Mouse (Mus musculus): ENCODE measurements at regions not wholly inside any gene's neighbourhood (a gene's known extent, or its start where the extent isn't known, plus 50 kb on each side); places are given as distances from the start of the nearest gene placed in this dataset.

GRCm38 (mm10) chr13:90425379-90425778, 336.0 kb upstream of the Xrcc4 start:
- TF ChIP-seq CTCF (IDR thresholded peaks at IDR 0.05; ENCODE audit: low read depth, low read length) (no peak), POLR2A (IDR thresholded peaks at IDR 0.05; ENCODE audit: insufficient read depth, low read length) (no peak), EP300 (IDR thresholded peaks at IDR 0.05; ENCODE audit: insufficient read depth, low read depth, low read length) (no peak)
